ENCODE assay signal across 28 mouse cellular contexts in the genomic region with DNA sequence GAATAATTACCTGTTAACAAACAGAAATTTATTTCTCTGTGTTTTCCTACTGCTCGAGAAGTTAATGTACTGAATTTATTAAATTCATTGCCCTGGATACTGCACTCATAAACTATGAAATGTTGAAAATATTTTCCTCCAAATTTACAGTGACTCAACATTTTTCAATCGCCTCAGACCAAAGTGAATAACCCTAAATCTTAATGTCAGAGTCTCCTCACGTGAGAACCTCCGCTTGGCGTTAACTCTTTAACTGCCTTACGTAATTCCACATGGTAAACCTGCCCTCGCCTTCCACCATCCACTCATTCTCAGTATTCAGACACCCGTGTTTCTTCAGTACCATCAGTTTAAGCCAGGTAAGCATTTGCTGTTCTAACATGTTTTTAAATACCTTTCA.
"Had no signal": no experiment of that assay in that cellular context is flagged by ENCODE, and none has a peak within 500 bp of the region (broad histone marks: within the 10 kb centered on the region; RNA-seq: fewer than 3 reads in every experiment).

No protein-coding gene starts in this region.

- H3K4me2 ChIP-seq: embryonic facial prominence, embryonic 12.5 days; embryonic facial prominence, embryonic 13.5 days; embryonic facial prominence, embryonic 15.5 days; forebrain, embryonic 12.5 days; forebrain, embryonic 13.5 days; forebrain, embryonic 15.5 days had no signal

- H3K36me3 ChIP-seq: embryonic facial prominence, embryonic 10.5 days; embryonic facial prominence, embryonic 12.5 days; embryonic facial prominence, embryonic 13.5 days; embryonic facial prominence, embryonic 15.5 days; forebrain, embryonic 10.5 days; forebrain, embryonic 12.5 days; forebrain, embryonic 15.5 days had no signal

- H3K9me3 ChIP-seq: embryonic facial prominence, embryonic 12.5 days; embryonic facial prominence, embryonic 15.5 days; forebrain, embryonic 15.5 days had no signal

- DNase-seq: cerebellum, adult 2 months; cerebellum, adult 8-10 months; cerebellum, adult 9-10 months; cerebellum, adult 9-11 months; cerebellum, postnatal 10 days; cerebellum, postnatal 14 days; cerebellum, postnatal 25 days; cerebellum, postnatal 36 days; embryo, embryonic 11 days; forebrain, postnatal 0 days; gastrocnemius, adult 2 months; gastrocnemius, postnatal 10 days; gastrocnemius, postnatal 14 days; gastrocnemius, postnatal 25 days; gastrocnemius, postnatal 36 days; heart, adult 18-20 months; heart, adult 2 months had no signal

- H3K9ac ChIP-seq: embryonic facial prominence, embryonic 12.5 days; embryonic facial prominence, embryonic 13.5 days; embryonic facial prominence, embryonic 15.5 days; forebrain, embryonic 12.5 days; forebrain, embryonic 13.5 days; forebrain, embryonic 15.5 days; forebrain, postnatal 0 days had no signal

- H3K4me1 ChIP-seq: embryonic facial prominence, embryonic 10.5 days; embryonic facial prominence, embryonic 12.5 days; embryonic facial prominence, embryonic 13.5 days; embryonic facial prominence, embryonic 15.5 days; forebrain, embryonic 10.5 days; forebrain, embryonic 12.5 days; forebrain, embryonic 13.5 days; forebrain, embryonic 15.5 days had no signal

- H3K27me3 ChIP-seq: embryonic facial prominence, embryonic 12.5 days; embryonic facial prominence, embryonic 13.5 days; embryonic facial prominence, embryonic 15.5 days; forebrain, embryonic 12.5 days; forebrain, embryonic 13.5 days; forebrain, embryonic 15.5 days had no signal

- H3K27ac ChIP-seq: embryonic facial prominence, embryonic 10.5 days; embryonic facial prominence, embryonic 12.5 days; embryonic facial prominence, embryonic 13.5 days; embryonic facial prominence, embryonic 15.5 days; forebrain, embryonic 10.5 days; forebrain, embryonic 12.5 days; forebrain, embryonic 13.5 days; forebrain, embryonic 15.5 days; gastrocnemius, adult 2 months; heart, adult 2 months had no signal

- ATAC-seq: forebrain, embryonic 13.5 days; forebrain, embryonic 14.5 days; forebrain, embryonic 15.5 days; forebrain, embryonic 16.5 days; forebrain, postnatal 0 days had no signal

- H3K4me3 ChIP-seq: embryonic facial prominence, embryonic 10.5 days; embryonic facial prominence, embryonic 12.5 days; embryonic facial prominence, embryonic 13.5 days; embryonic facial prominence, embryonic 15.5 days; erythroblast, embryonic 14.5 days; forebrain, embryonic 10.5 days; forebrain, embryonic 12.5 days; forebrain, embryonic 13.5 days; forebrain, embryonic 15.5 days; gastrocnemius, adult 2 months; heart, adult 2 months had no signal
